Mouse (Mus musculus) ES-Bruce4 (cell line): ENCODE data around the gene Kcng1.

Experiments used
- CTCF ChIP-seq: IDR thresholded peaks from one replicate; pipeline ENCODE4 v1.8.1; 2011; ENCODE audit warnings: low read depth, low read length
- EP300 ChIP-seq: IDR thresholded peaks from 2 replicates; pipeline ENCODE4 v1.6.1; 2011; ENCODE audit warnings: low read depth, low read length; ENCODE audit not compliant: insufficient read depth
- POLR2A ChIP-seq: IDR thresholded peaks from one replicate; pipeline ENCODE4 v1.8.1; 2011; ENCODE audit warnings: low read length; ENCODE audit not compliant: insufficient read depth

DNA sequence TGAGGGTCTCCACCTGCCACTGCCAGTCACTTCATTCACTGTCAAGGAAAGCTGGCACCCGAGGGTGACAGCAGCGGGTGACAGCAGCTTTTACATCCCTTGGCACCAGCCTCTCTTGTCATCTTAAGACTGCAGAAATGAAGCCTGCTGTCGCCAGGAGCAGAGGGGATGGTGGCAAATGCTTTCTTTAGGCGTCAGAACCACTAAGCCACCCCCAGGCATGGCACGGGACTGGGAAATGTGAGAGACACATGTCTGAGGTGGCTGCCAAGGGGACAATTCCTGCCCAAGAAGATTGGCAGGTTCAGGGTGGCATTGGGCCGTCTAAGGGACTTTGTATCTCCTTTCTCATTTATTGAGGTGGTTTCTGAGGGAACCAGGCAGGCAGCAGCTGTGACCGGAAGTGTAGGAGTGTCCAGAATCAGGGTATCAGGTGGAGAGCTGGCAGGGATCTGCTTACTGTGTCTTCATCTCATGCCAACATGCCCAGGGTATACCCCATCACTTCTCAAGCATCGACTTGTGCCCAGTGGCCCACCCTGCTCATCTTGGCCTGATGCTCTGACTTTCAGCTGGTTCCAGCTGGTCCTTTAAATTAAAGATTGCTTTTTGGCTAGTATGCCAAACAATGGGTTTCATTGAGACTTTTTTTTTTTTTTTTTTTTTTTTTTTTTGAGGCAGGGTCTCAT, 33.2 kb downstream of the Kcng1 start:
- TF ChIP-seq POLR2A (no peak), CTCF (no peak), EP300 (no peak)
